Mouse (Mus musculus): ENCODE data around the gene Rd3. TPM values are rescaled to one million over a fixed set of nuclear protein-coding genes. Genes with fewer than 3 reads are reported as not detected.

Rd3 gene
- total RNA-seq, 2 experiments from 2014 or later, result 0.45 to 0.56 TPM

DNA sequence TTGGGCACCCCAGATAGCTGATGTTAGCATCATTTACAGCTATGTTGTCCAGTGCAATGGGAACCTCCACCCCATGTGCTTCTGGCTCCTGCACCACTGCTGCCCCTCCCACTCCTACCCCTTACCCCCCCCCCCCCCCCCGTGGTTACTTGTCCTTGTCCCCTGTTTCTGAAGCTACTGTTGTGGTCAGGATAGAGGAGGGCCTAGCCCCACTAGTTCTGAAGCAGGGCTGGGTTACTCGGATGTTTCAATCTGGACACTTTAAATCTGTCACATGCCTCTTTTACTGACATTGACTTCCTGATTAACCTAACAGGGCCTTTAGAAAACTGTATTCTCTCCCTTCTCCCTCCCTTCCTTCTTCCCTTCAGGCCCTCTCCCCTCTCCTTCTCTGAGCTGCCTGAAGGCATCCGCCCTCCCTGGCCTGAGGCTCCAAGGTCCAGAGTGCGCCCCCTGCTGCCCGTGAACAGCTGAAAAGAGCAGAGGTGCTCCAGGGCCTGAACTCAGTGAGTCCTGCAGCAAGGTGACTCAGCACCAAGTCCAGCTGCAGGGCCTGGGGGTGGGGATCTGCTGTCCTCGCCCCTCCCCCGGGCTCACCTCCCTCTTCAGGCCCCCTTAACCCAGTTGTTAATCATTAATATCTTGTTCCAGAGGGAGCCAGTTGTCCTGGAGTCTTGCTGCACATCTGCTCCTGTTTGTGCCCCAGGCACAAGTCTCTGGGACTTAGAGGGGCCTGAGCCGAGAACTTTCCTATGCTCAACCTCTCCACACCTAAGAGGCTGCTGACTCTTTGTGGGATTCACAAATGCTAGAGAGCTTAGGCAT lies 13.0 kb upstream of the Rd3 start:
- peak; percentile 64 to 80 for DNase-seq (ENCODE audit: low spot score in 2 of 2)

DNA sequence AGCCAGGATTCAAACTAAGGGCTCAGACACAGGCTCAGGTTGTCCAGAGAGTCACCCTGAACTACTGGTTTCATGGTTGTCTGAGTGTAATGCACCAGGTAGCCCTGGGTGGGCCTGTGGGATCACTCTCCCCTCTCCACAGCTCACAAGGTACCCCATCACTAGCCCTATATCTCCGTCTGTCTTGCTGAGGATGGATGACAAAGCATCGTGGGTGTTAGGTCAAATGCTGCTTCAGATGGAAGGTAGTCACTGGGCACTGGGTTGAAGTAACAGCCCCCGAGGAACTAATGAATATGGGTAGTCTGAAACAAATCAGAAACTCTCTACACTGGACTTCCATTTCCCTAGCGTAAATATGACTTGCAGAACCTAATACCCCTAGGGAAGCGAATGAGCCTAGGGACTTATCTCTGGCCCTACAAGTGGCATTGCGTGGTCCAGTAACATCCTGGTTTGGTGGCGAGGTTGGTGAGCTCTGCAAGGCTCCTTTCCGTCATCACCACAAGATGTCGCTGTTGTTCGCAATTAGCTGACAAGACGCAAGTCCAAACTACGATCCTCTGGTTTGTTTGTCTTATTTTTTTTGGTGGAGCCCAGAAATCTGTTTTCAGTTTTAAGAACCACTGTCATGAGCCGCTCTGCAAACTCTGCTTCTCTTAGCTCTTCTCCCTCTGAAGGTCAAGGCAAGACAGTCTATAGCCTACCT lies 12.2 kb upstream of the Rd3 start:
- DNase-seq (ENCODE audit: low spot score in 2 of 2), result peak in 1 of 2 experiments; percentile 57

DNA sequence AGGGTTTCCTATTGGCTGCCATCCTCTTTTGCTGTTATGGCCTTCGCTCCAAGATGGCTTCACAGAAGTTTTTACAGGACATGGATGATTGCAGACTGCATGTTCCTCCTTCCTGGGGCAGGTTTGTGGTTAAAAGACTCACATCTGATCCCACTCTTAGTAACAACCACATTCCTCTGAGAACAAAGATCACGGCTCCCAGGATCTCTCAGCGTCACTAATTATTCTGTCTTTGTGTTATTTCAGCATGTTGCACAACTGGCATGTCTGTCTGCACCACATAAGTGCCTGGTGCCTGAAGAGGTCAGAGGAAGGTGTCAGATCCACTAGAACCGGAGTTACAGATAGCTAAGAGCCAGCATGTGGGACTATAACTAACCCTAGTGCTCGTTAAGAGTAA lies 7.2 kb upstream of the Rd3 start:
- DNase-seq (ENCODE audit: low spot score in 2 of 2), result no peak

GRCm38 (mm10) chr1:191974509-191975405 lies 2.4 kb upstream of the Rd3 start:
- no peak for DNase-seq (ENCODE audit: low spot score in 2 of 2)

DNA sequence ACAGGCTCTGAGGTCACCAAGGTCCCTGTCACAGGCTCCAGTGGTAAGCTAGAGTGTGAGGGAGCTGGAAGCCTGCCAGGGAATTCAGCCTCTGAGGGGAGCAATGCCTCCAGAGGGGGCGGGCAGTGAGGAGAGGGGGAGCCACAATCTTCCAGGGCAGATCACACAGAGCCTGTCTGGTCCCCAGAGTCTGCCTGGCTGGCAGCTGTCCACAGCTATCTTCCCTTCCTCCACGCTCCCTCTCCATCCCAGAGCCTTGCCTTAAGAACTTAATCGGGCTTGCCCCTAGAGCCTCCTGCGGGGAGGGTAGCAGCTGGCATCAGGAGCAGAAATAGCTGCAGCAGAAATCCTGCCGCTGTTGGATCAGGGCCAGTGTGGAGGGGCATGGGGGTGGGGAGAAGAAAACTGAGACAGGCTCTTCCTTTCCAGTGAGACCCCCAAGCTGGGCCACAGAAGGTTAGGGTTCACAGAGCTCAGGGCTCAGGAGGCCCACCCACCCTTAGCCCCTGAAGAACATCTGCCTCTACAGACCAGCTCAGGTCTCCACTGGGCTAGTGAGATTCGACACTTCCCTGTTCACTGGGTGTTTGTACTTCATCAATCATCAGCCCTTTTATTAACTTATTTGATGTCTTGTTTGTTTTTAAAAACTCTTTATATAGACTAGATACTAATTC lies 4.4 kb downstream of the Rd3 start:
- DNase-seq (ENCODE audit: low spot score in 2 of 2), result no peak

DNA sequence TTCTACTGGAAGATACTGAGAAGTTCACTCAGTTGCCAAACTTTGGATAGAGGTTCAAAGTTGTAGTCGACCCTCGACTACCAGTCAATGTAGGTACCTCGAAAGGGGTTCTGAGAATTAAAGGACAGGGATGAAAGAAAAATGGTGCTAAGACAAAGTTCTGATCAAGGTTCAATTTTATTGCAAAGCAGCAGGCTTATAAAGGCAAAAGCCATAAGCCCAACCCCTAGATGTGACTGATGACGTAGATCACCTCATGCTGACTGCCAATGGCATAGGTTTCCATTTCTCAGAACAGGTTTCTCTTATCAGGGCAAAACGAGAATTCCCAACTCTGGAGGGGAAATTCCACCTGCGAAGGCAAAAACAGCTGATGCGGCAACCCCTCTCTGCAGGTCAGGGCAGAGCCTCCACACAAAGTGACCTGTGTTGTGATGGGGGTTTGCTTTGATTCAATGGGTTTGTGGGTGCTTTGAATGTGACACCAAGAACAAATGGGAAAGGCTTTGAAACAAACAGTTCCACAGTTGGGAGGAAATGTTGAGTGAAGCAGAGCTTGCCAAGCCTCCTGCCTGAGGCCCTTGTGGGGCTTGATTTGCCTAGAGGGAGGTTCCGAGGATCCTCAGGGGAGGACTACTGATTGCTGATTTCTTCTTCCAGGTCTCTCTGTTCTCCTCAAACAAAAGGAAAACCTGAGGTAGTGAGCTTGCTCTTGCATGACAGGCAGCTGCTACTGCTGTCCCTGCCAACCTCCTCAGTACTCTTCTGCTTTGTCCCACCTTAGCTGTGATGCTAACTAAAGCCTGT lies 9.7 kb downstream of the Rd3 start:
- DNase-seq (ENCODE audit: low spot score in 2 of 2), result no peak

- DNase-seq (ENCODE audit: low spot score in 2 of 2), result no peak
These were observed 10.3 kb downstream of the Rd3 start for GRCm38 (mm10) chr1:191987481-191987769.

DNA sequence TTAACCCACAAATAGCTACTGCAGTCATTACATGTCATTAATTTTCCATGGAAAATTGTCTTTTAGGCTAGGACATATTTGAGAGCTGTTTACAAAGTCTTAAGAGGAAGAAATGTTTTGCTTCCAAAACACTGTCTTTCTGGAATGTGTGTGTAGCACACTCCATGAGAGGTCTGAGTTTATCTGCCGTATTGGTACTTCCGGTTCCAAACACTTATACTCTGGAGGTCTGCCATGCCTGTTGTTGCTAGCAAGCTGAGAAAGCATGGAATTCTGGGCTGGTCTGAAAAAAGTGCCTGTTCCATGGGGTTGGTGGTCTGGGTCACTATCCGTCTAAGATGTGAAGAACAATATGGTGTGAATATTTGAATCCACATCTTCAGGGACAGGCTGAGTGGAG lies 11.5 kb downstream of the Rd3 start:
- no peak for DNase-seq (ENCODE audit: low spot score in 2 of 2)

GRCm38 (mm10) chr1:191989060-191989459 lies 11.9 kb downstream of the Rd3 start:
- no peak for DNase-seq (ENCODE audit: low spot score in 2 of 2)

DNA sequence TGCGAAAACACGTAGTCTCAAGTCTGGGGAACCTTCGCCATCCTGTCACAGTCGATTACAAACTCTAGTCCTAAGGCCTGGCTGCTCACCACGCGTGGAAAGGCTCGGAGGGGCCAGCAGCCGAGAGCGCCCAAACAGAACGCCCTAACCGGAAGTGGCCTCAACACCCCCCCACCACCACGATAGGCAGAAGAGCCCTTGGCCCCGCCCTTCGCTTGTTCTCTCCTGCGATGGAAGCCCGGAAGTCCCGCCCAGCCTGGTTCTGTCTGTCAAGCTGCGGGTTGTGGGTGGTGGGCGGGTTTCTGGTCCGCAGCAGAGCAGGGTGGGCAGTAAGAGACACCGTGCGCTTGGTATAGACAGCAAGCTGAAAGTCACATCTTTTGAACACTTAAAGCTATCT lies 12.8 kb downstream of the Rd3 start:
- peak; percentile 76 to 90 for DNase-seq (ENCODE audit: low spot score in 2 of 2)

- no peak for DNase-seq (ENCODE audit: low spot score in 2 of 2)
These were observed 15.0 kb downstream of the Rd3 start for GRCm38 (mm10) chr1:191992040-191992780.

- DNase-seq (ENCODE audit: low spot score in 2 of 2), result no peak
These were observed 17.3 kb downstream of the Rd3 start for GRCm38 (mm10) chr1:191994476-191994875.

- DNase-seq (ENCODE audit: low spot score in 2 of 2), result no peak
These were observed 18.3 kb downstream of the Rd3 start for GRCm38 (mm10) chr1:191995488-191995887.

DNA sequence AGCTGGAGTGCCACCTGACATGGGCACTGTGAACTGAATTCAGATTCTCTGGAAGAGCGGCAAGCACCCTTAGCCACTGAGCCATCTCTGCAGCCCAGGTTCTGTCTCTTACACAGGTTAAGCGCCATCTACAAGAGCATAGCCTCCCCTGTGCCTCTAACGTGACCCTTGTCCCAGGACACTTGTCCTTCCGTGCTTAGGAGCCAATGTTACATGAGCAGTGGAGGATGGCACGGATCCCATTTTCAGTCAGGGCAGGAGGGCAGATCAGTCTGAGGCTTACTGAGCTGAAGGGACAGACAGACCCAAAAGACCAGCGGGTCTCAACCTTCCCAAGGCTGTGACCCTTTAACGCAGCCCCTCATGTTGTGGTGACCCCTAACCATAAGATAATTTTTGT lies 18.7 kb downstream of the Rd3 start:
- DNase-seq (ENCODE audit: low spot score in 2 of 2), result no peak

- no peak for DNase-seq (ENCODE audit: low spot score in 2 of 2)
These were observed 19.5 kb downstream of the Rd3 start for GRCm38 (mm10) chr1:191996621-191997185.

DNA sequence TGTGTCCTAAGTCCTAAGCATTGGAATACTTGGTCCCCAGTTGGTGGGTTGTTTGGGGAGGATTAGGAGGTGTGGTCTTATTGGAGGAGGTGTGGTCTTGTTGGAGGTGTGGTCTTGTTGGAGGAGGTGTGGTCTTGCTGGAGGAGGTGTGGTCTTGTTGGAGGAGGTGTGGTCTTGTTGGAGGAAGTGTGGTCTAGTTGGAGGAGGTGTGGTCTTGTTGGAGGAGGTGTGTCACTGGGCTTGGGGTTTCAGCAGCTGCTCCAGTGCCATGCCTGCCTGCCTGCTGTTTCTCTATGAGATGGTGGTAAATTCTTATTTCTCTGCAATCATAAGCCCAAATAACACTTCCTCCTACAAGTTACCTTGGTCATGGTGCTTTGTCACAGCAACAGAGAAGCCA lies 21.9 kb downstream of the Rd3 start:
- DNase-seq (ENCODE audit: low spot score in 2 of 2), result no peak

Measured in adrenal gland, postnatal 4 days (tissue).